Mouse (Mus musculus): ENCODE measurements around the gene Gm10638. TPM values are rescaled to one million over a fixed set of nuclear protein-coding genes. Genes with fewer than 3 reads are reported as not detected.

The Gm10638 gene
- polyA plus RNA-seq, 1 experiment from 2014 or later, result 5.0 TPM

GRCm38 (mm10) chr8:86744313-86745220, 932 bp upstream of the Gm10638 start:
- H3K4me2 ChIP-seq (replicated peaks), result peak overlapping the region; percentile 70
- no peaks in the 10 kb centered on the region for H3K36me3 ChIP-seq

GRCm38 (mm10) chr8:86745935-86746441, 489 bp downstream of the Gm10638 start:
- ATAC-seq (ENCODE audit: low FRiP score, low read depth), result peak; percentile 89
- Histone ChIP-seq H3K27me3 (no peaks in the 10 kb centered on the region), H3K4me2 (replicated peaks) (peak overlapping the region; percentile 86), H3K4me1 (peaks cover 31% of the 10 kb centered on the region), H3K9ac (peak overlapping the region; percentile 98), H3K27ac (peak overlapping the region; percentile 97), H3K4me3 (peak overlapping the region; percentile 86), H3K36me3 (no peaks in the 10 kb centered on the region), H3K9me3 (no peaks in the 10 kb centered on the region)
- 0% methylated on average over 58 of the region's 70 CpGs for WGBS

More at GRCm38 (mm10) chr8:86744313-86745220, 932 bp upstream of the Gm10638 start:
- Histone ChIP-seq H3K27me3 (no peaks in the 10 kb centered on the region), H3K9me3 (no peaks in the 10 kb centered on the region), H3K4me1 (peaks cover 31% of the 10 kb centered on the region), H3K9ac (peak overlapping the region; percentile 98), H3K27ac (peak overlapping the region; percentile 97), H3K4me3 (peak overlapping the region; percentile 86)
- no peak for ATAC-seq (ENCODE audit: low FRiP score, low read depth)
- WGBS, result 4% methylated on average over 18 of the region's 18 CpGs

- peaks cover 29% of the 10 kb centered on the region for H3K4me1 ChIP-seq
- no peaks in the 10 kb centered on the region for H3K36me3 ChIP-seq
- H3K4me2 ChIP-seq (replicated peaks), result peak overlapping the region; percentile 86
- H3K9ac ChIP-seq, result peak overlapping the region; percentile 98
- H3K27me3 ChIP-seq, result no peaks in the 10 kb centered on the region
- H3K9me3 ChIP-seq, result no peaks in the 10 kb centered on the region
- ATAC-seq (ENCODE audit: low FRiP score, low read depth), result peak; percentile 9; the same call in 1 of the 2 replicates
- H3K4me3 ChIP-seq, result peak overlapping the region; percentile 86
- H3K27ac ChIP-seq, result peak overlapping the region; percentile 97; the same call in 1 of the 2 replicates
- 2% methylated on average over 11 of the region's 11 CpGs for WGBS
These were observed 1.0 kb downstream of the Gm10638 start for GRCm38 (mm10) chr8:86746511-86746910.

GRCm38 (mm10) chr8:86749842-86750241, 4.3 kb downstream of the Gm10638 start:
- Histone ChIP-seq H3K4me3 (no peak overlapping the region), H3K27me3 (no peaks in the 10 kb centered on the region), H3K9ac (no peak overlapping the region), H3K4me1 (peaks cover 6% of the 10 kb centered on the region; the same call in 1 of the 2 replicates), H3K36me3 (no peaks in the 10 kb centered on the region), H3K9me3 (no peaks in the 10 kb centered on the region), H3K4me2 (replicated peaks) (no peak overlapping the region), H3K27ac (no peak overlapping the region)
- WGBS, result 21% methylated on average over 2 of the region's 2 CpGs
- no peak for ATAC-seq (ENCODE audit: low FRiP score, low read depth)

- Histone ChIP-seq H3K27me3 (peaks cover 6% of the 10 kb centered on the region; the same call in 1 of the 2 replicates), H3K9ac (no peak overlapping the region), H3K36me3 (no peaks in the 10 kb centered on the region), H3K4me3 (0 out of 2 replicates have a peak overlapping the region, but pooled peaks have one; percentile 4), H3K4me1 (peaks cover 5% of the 10 kb centered on the region; the same call in 1 of the 2 replicates), H3K4me2 (replicated peaks) (peak overlapping the region; percentile 36), H3K27ac (no peak overlapping the region), H3K9me3 (no peaks in the 10 kb centered on the region)
- no peak for ATAC-seq (ENCODE audit: low FRiP score, low read depth)
- 34% methylated on average over 23 of the region's 23 CpGs for WGBS
These were observed 11.6 kb downstream of the Gm10638 start for GRCm38 (mm10) chr8:86756948-86757733.

GRCm38 (mm10) chr8:86758651-86759050, 13.2 kb downstream of the Gm10638 start:
- peaks cover 6% of the 10 kb centered on the region; the same call in 1 of the 2 replicates for H3K27me3 ChIP-seq
- no peaks in the 10 kb centered on the region for H3K9me3 ChIP-seq
- H3K36me3 ChIP-seq, result no peaks in the 10 kb centered on the region
- H3K4me3 ChIP-seq, result no peak overlapping the region
- H3K27ac ChIP-seq, result no peak overlapping the region
- H3K9ac ChIP-seq, result no peak overlapping the region
- H3K4me1 ChIP-seq, result peaks cover 5% of the 10 kb centered on the region; the same call in 1 of the 2 replicates
- ATAC-seq (ENCODE audit: low FRiP score, low read depth), result no peak
- WGBS, result 81% methylated on average over 3 of the region's 3 CpGs
- H3K4me2 ChIP-seq (replicated peaks), result no peak overlapping the region

- Histone ChIP-seq H3K4me2 (replicated peaks) (no peak overlapping the region), H3K36me3 (no peaks in the 10 kb centered on the region), H3K9ac (no peak overlapping the region), H3K27me3 (peaks cover 6% of the 10 kb centered on the region; the same call in 1 of the 2 replicates), H3K27ac (no peak overlapping the region), H3K9me3 (no peaks in the 10 kb centered on the region), H3K4me3 (no peak overlapping the region), H3K4me1 (peaks cover 5% of the 10 kb centered on the region; the same call in 1 of the 2 replicates)
- no peak for ATAC-seq (ENCODE audit: low FRiP score, low read depth)
- 66% methylated on average over 4 of the region's 4 CpGs for WGBS
These were observed 13.6 kb downstream of the Gm10638 start for GRCm38 (mm10) chr8:86759090-86759491.

- no peak overlapping the region for H3K4me2 ChIP-seq (replicated peaks)
- no peak overlapping the region for H3K9ac ChIP-seq
- no peak overlapping the region for H3K27ac ChIP-seq
- H3K36me3 ChIP-seq, result no peaks in the 10 kb centered on the region
- H3K27me3 ChIP-seq, result peaks cover 6% of the 10 kb centered on the region; the same call in 1 of the 2 replicates
- whole genome bisulfite sequencing, result 81% methylated on average over 6 of the region's 6 CpGs
- no peak for ATAC-seq (ENCODE audit: low FRiP score, low read depth)
- H3K4me1 ChIP-seq, result peaks cover 5% of the 10 kb centered on the region; the same call in 1 of the 2 replicates
- H3K4me3 ChIP-seq, result no peak overlapping the region
- no peaks in the 10 kb centered on the region for H3K9me3 ChIP-seq
These were observed 15.2 kb downstream of the Gm10638 start for GRCm38 (mm10) chr8:86760746-86761145.

GRCm38 (mm10) chr8:86762806-86763205, 17.3 kb downstream of the Gm10638 start:
- no peak for ATAC-seq (ENCODE audit: low FRiP score, low read depth)
- no peaks in the 10 kb centered on the region for H3K9me3 ChIP-seq
- no peak overlapping the region for H3K9ac ChIP-seq
- H3K4me3 ChIP-seq, result no peak overlapping the region
- no peak overlapping the region for H3K4me2 ChIP-seq (replicated peaks)
- H3K27ac ChIP-seq, result no peak overlapping the region
- no peaks in the 10 kb centered on the region for H3K36me3 ChIP-seq
- no peaks in the 10 kb centered on the region for H3K27me3 ChIP-seq
- WGBS, result 61% methylated on average over 5 of the region's 5 CpGs
- no peaks in the 10 kb centered on the region for H3K4me1 ChIP-seq

GRCm38 (mm10) chr8:86765155-86765554, 19.7 kb downstream of the Gm10638 start:
- H3K4me1 ChIP-seq, result no peaks in the 10 kb centered on the region
- no peak overlapping the region for H3K9ac ChIP-seq
- H3K36me3 ChIP-seq, result no peaks in the 10 kb centered on the region
- no peak overlapping the region for H3K27ac ChIP-seq
- H3K27me3 ChIP-seq, result no peaks in the 10 kb centered on the region
- no peak for ATAC-seq (ENCODE audit: low FRiP score, low read depth)
- no peak overlapping the region for H3K4me3 ChIP-seq
- WGBS, result 88% methylated on average over 10 of the region's 10 CpGs
- H3K4me2 ChIP-seq (replicated peaks), result no peak overlapping the region
- no peaks in the 10 kb centered on the region for H3K9me3 ChIP-seq

- Histone ChIP-seq H3K4me3 (no peak overlapping the region), H3K9ac (no peak overlapping the region), H3K27ac (no peak overlapping the region), H3K27me3 (no peaks in the 10 kb centered on the region), H3K4me1 (0 out of 2 replicates have a peak, but pooled peaks cover 2% of the 10 kb centered on the region), H3K4me2 (replicated peaks) (no peak overlapping the region), H3K9me3 (no peaks in the 10 kb centered on the region), H3K36me3 (no peaks in the 10 kb centered on the region)
- WGBS, result 87% methylated on average over 8 of the region's 8 CpGs
- no peak for ATAC-seq (ENCODE audit: low FRiP score, low read depth)
These were observed 20.2 kb downstream of the Gm10638 start for GRCm38 (mm10) chr8:86765669-86766068.
